Mouse (Mus musculus) embryonic facial prominence, embryonic 14.5 days (tissue): ENCODE measurements around the gene Tns1. TPM values are rescaled to one million over a fixed set of nuclear protein-coding genes. Genes with fewer than 3 reads are reported as not detected.
A peak's percentile ranks its signal among the peaks of the same experiment; 100 is the strongest.

Experiments
- ATAC-seq: fragments of 200-750 bp; cut with Nextera tagmentation; 2 replicates; pipeline ENCODE4 v1.8.0; 2017; ENCODE audit warnings: low read depth, moderate number of reproducible peaks, moderate TSS enrichment
- DNase-seq: peaks from one replicate; pipeline ENCODE4 v3.0.0-alpha.2; 2015; ENCODE audit warnings: low spot score
- H3K27ac ChIP-seq: fragments of 300-500 bp; sonication (generic); replicated peaks from 2 replicates; pipeline ENCODE4 v1.5.1; 2014; ENCODE audit warnings: low read depth, mild to moderate bottlenecking, low read length, moderate library complexity
- H3K27me3 ChIP-seq: fragments of 300-500 bp; sonication (generic); replicated peaks from 2 replicates; pipeline ENCODE4 v1.6.1; 2014; ENCODE audit warnings: low read length; ENCODE audit not compliant: control insufficient read depth, insufficient read depth
- H3K36me3 ChIP-seq: fragments of 300-500 bp; sonication (generic); 2 replicates; pipeline ENCODE4 v1.6.1; 2014; ENCODE audit warnings: low read length, mixed read lengths; ENCODE audit not compliant: control insufficient read depth, insufficient read depth
- H3K4me1 ChIP-seq: fragments of 300-500 bp; sonication (generic); 2 replicates; pipeline ENCODE4 v1.6.1; 2014; ENCODE audit warnings: antibody characterized with exemption, low read length; ENCODE audit not compliant: control insufficient read depth, insufficient read depth
- H3K4me2 ChIP-seq: fragments of 300-500 bp; sonication (generic); 2 replicates; pipeline ENCODE4 v1.6.1; 2014; ENCODE audit warnings: low read depth, mild to moderate bottlenecking, low read length, moderate library complexity, mixed read lengths
- H3K4me3 ChIP-seq: fragments of 300-500 bp; sonication (generic); 2 replicates; pipeline ENCODE4 v1.5.1; 2014; ENCODE audit warnings: low read depth, mild to moderate bottlenecking, low read length
- H3K9ac ChIP-seq: fragments of 300-500 bp; sonication (generic); 2 replicates; pipeline ENCODE4 v1.6.1; 2014; ENCODE audit warnings: low read depth, mild to moderate bottlenecking, low read length, moderate library complexity, mixed read lengths
- H3K9me3 ChIP-seq: fragments of 300-500 bp; sonication (generic); 2 replicates; pipeline ENCODE4 v1.6.1; 2016; ENCODE audit warnings: low read length; ENCODE audit not compliant: control insufficient read depth
- WGBS: fragments of 180-500 bp; shearing (Covaris S2); extraction: QIAGEN DNeasy Blood & Tissue Kit; methylation state at CpG from one replicate; pipeline ENCODE4 v1.1.7; 2014; 5-methylcytosine and 5-hydroxymethylcytosine counted together
- polyA plus RNA-seq: library from polyadenylated mRNA; unstranded; fragments of >200 nt; fragmentation: Nextera tagmentation; extraction: Ambion mirVana; gene quantifications from 2 replicates; pipeline ENCODE4 v1.2.1, GENCODE M21; 2014

Gene Tns1
- polyA plus RNA-seq, 1 experiment from 2014 or later: 58.5 TPM

DNA sequence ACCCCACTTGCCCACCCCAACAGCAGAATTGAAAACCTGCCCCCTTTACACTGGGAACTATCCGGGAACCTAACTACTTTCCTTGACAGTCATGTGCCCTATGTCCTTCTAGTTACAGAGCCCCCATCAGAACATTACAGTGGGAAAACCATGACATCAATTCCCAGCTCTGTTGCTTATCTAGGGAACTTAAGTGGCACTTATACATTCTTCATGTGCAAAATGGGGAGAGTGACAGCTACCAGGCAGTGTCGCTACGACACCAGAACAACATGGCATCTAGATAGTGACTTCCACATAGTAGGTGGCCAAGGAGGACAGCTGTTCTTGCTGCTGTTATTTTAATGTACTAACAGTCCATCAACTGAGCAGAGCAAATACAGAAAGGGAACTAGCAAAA lies 204.3 kb downstream of the Tns1 start:
- Histone ChIP-seq H3K36me3 (peaks cover 91% of the 10 kb centered on the region), H3K4me3 (no peak overlapping the region), H3K9ac (no peak overlapping the region), H3K27ac (no peak overlapping the region), H3K4me1 (peaks cover 5% of the 10 kb centered on the region), H3K4me2 (no peak overlapping the region), H3K27me3 (no peaks in the 10 kb centered on the region), H3K9me3 (no peaks in the 10 kb centered on the region)
- ATAC-seq (no peak), DNase-seq (no peak)
- WGBS: 88% methylated on average over 3 of the region's 3 CpGs

DNA sequence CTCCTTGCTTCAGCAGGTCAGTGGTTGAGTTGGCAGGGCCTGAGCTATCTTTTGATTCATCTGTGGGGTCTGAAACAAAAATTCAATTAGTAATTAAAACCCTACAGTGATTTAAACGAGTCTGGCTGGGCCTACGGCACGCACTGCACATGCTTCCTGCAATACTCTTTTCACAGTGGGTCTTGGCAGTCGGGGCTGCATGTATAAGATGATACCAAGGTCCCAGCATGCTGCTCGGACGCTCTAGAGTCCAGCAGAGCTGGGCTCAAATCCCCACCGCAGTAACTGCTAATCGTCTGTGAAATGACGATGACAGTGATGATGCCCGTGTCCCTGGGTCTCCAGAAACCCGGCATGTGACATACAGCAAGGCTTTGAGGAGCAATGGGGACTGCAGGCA lies 206.2 kb downstream of the Tns1 start:
- ATAC-seq (no peak), DNase-seq (no peak)
- Histone ChIP-seq H3K27me3 (no peaks in the 10 kb centered on the region), H3K27ac (no peak overlapping the region), H3K4me3 (no peak overlapping the region), H3K36me3 (peaks cover 86% of the 10 kb centered on the region), H3K4me2 (no peak overlapping the region), H3K9ac (no peak overlapping the region), H3K4me1 (peaks cover 5% of the 10 kb centered on the region), H3K9me3 (no peaks in the 10 kb centered on the region)
- 83% methylated on average over 11 of the region's 11 CpGs for WGBS

DNA sequence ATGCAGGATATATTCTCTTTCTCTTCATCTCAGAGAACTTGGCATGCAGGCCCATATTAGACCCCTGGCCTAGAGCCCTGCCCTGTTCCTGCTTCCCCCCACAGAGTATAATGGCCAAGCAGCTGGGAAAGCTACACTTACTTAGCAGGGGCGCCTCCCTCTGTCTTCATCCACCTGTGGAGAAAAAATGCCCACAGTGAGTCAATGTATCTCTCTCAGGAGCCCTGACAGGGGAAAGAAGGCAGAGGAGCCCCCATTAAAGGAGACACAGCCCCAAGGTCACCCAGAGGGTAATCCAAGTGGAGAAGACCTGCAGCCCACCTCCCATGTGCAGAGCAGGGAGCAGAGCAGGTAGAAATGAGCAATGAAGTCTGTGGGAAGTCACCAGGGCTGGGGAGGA lies 208.0 kb downstream of the Tns1 start:
- Histone ChIP-seq H3K27ac (peak overlapping the region; percentile 29; the same call in 1 of the 2 replicates), H3K36me3 (peaks cover 75% of the 10 kb centered on the region), H3K9ac (no peak overlapping the region), H3K4me2 (no peak overlapping the region), H3K27me3 (no peaks in the 10 kb centered on the region), H3K4me3 (no peak overlapping the region), H3K9me3 (no peaks in the 10 kb centered on the region), H3K4me1 (peaks cover 5% of the 10 kb centered on the region)
- WGBS: 80% methylated on average over 1 of the region's 1 CpGs
- no peak for DNase-seq
- no peak for ATAC-seq

DNA sequence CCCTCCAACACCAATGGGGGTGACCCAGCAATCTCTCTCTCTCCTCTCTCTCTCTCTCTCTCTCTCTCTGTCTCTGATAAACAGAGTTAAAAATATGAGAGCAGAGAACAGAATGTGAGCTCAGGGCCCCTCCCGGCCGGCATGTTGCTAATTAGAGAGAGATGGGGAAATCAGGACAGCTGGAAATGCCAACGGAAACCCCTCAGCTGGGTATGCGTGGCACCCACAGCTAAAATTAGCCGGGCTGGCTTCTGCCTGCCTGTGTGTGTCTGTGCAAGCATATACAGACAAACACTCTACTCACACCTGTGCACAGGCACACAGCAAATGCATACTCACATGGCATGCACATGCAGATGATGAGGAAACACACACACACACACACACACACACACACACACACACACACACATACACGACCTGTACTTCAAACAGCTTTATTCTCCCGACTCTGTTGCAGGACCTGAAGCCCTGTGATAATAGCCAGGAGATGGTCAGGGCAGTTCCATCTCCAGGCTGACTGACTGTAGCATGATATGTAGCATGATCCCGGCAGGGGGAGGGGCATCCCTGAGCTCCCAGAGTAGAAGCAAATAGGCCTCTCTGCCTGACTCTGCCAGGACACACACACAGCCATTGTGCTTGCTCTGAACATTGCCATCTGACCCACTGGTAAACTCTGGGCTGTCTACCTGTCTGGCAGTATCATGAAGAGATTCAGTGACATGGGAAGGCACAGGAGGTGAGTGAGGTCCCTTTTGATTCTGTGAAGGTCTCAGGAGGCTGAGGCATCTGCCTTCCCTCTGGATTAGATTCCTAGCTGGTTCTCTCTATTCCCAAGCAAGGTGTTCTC lies 208.8 kb downstream of the Tns1 start:
- no peaks in the 10 kb centered on the region for H3K9me3 ChIP-seq
- H3K4me1 ChIP-seq: peaks cover 5% of the 10 kb centered on the region
- H3K4me3 ChIP-seq: no peak overlapping the region
- no peak overlapping the region for H3K9ac ChIP-seq
- peak; percentile 68 for ATAC-seq
- DNase-seq: peak; percentile 73
- peaks cover 67% of the 10 kb centered on the region for H3K36me3 ChIP-seq
- WGBS: 31% methylated on average over 8 of the region's 8 CpGs
- H3K27ac ChIP-seq: peak overlapping the region; percentile 29
- no peaks in the 10 kb centered on the region for H3K27me3 ChIP-seq
- H3K4me2 ChIP-seq: no peak overlapping the region

DNA sequence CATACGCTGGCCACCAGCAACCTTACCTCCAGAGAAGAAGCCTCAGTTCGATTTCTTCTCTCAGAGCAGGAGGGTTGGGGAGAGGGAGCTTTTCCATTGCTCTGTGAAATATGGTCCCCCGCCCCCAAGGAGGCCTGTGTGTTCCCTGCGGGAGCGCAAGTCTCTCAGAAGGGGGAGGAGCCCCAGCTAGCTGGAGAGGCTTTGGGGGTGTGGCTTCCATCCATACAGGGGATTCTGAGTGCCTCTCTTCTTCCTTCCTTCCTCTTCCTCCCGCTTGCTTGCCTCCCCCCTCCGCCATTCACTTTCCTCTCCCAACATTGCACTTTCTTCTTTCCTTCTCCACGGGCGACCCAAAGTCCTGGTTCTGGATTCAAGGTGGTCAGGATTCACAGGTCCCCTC lies 210.2 kb downstream of the Tns1 start:
- Histone ChIP-seq H3K4me1 (peaks cover 5% of the 10 kb centered on the region), H3K4me2 (no peak overlapping the region), H3K27me3 (no peaks in the 10 kb centered on the region), H3K4me3 (no peak overlapping the region), H3K9ac (peak overlapping the region; percentile 8; the same call in 1 of the 2 replicates), H3K27ac (no peak overlapping the region), H3K36me3 (peaks cover 55% of the 10 kb centered on the region), H3K9me3 (no peaks in the 10 kb centered on the region)
- DNase-seq (peak; percentile 66), ATAC-seq (no peak)
- 41% methylated on average over 6 of the region's 9 CpGs for WGBS

DNA sequence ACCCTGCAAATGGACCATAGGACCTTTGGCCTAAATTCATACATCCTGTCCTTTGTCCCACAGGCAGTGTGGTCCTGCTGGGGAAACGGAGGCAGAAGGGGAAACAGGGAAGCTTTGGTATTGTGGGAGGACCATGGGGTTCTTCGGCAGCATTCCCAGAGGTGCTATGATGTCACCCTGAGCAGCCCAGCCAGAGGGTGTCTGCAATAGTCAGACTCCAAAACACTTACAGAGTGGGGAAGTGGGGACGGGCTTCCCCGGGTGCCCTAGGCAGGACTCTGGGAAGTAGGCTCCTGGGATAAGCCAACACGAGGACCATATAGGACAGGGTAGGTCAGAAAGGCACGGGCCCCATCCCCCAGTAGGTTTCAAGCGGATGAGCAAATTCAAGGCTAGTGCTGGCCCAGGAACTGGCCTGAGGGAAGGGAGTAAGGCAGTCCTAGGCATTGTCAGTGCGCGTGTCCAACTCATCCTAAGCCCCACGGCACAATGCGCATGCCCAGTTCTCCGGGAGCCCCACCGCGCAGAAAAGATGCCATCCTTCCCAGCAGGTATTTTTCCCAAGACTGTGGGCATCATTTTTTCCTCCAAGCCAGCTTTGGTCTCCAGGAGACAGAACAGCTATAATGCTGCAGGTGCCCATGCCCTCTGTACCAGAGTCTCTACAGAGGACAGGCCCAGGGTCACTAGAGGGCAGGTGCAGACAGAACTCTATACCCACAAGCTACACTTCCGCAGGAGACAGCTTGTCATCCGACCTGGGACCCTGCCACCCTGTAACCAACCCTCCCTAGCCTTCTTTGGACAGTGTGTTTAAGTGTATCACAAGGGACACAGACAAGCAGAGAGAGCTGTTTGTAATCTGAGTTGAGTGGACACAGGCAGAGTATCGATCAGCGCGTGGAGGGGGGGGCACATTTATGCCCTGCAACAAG lies 210.9 kb downstream of the Tns1 start:
- no peak overlapping the region for H3K4me3 ChIP-seq
- 77% methylated on average over 19 of the region's 19 CpGs for WGBS
- H3K36me3 ChIP-seq: peaks cover 50% of the 10 kb centered on the region
- ATAC-seq (no peak), DNase-seq (no peak)
- no peaks in the 10 kb centered on the region for H3K27me3 ChIP-seq
- no peaks in the 10 kb centered on the region for H3K9me3 ChIP-seq
- no peak overlapping the region for H3K4me2 ChIP-seq
- peak overlapping the region; percentile 8; the same call in 1 of the 2 replicates for H3K9ac ChIP-seq
- peaks cover 5% of the 10 kb centered on the region for H3K4me1 ChIP-seq
- H3K27ac ChIP-seq: no peak overlapping the region

DNA sequence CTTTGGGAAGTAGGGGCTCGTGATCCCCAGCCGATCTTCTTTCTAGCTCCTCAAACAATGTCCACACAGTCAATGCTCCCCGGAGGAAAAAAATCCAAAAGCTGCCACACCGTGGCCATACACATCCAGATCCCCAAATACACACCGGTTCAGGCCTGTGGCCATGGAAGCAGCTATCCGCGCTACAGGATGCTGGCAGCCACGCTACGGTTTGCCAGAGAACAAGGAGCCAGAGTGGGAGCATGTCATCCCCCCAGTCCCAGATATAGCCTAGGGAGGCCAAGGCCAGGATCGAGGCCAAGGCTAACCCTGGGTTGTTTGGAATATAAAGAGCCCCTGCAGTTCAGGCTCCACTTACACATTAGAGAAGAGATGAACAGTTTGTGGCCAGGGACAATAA lies 211.8 kb downstream of the Tns1 start:
- no peak for DNase-seq
- Histone ChIP-seq H3K4me3 (no peak overlapping the region), H3K4me1 (peaks cover 5% of the 10 kb centered on the region), H3K27me3 (no peaks in the 10 kb centered on the region), H3K36me3 (peaks cover 43% of the 10 kb centered on the region), H3K4me2 (no peak overlapping the region), H3K9ac (no peak overlapping the region), H3K27ac (no peak overlapping the region), H3K9me3 (no peaks in the 10 kb centered on the region)
- no peak for ATAC-seq
- 84% methylated on average over 10 of the region's 10 CpGs for WGBS

DNA sequence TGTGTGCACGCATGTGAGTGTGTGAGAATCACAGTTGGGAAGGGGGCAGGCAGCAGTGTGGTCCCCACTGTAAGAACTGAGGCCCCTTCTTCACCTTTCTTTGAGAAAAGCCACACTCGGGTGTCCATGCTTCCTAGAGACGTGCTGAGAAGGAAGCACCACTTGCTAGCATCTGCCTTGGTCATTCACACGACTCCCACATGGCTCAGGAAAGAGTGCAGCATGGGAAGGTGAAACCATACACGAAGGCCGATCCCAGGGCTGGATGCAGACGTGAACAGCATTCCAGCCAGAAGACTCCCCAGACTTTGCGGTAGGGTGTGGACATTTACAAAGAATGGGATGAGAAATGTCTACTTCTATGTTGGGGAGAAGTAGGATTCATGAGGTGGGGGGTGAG lies 212.3 kb downstream of the Tns1 start:
- 76% methylated on average over 8 of the region's 8 CpGs for WGBS
- H3K4me2 ChIP-seq: no peak overlapping the region
- H3K36me3 ChIP-seq: peaks cover 38% of the 10 kb centered on the region

More for the DNA sequence above, 212.3 kb downstream of the Tns1 start:
- ATAC-seq: no peak
- no peaks in the 10 kb centered on the region for H3K27me3 ChIP-seq
- no peak overlapping the region for H3K4me3 ChIP-seq
- DNase-seq: no peak
- no peak overlapping the region for H3K27ac ChIP-seq
- peaks cover 5% of the 10 kb centered on the region for H3K4me1 ChIP-seq
- H3K9me3 ChIP-seq: no peaks in the 10 kb centered on the region
- no peak overlapping the region for H3K9ac ChIP-seq
